Mouse (Mus musculus): Measurements from ENCODE around the gene Syne4.

GRCm38 (mm10) chr7:30265935-30266334 is 48.7 kb upstream of the Syne4 start:
- no peak for TF ChIP-seq POLR2A (IDR thresholded peaks at IDR 0.05; ENCODE audit: borderline replicate concordance, extremely low read depth, low read depth, low read length)
- no peak for TF ChIP-seq CTCF (IDR thresholded peaks at IDR 0.05; ENCODE audit: insufficient read depth, low read length)

All from lung, adult 2 months (tissue).